Mouse (Mus musculus) WW6 (cell line): ENCODE measurements around the gene Gng7.
A peak's percentile ranks its signal among the peaks of the same experiment; 100 is the strongest.

ENCODE experiments used
- DNase-seq: peaks from one replicate; pipeline ENCODE4 v3.0.0-alpha.2; 2013; ENCODE audit warnings: low read depth, low spot score

The Gng7 gene

DNA sequence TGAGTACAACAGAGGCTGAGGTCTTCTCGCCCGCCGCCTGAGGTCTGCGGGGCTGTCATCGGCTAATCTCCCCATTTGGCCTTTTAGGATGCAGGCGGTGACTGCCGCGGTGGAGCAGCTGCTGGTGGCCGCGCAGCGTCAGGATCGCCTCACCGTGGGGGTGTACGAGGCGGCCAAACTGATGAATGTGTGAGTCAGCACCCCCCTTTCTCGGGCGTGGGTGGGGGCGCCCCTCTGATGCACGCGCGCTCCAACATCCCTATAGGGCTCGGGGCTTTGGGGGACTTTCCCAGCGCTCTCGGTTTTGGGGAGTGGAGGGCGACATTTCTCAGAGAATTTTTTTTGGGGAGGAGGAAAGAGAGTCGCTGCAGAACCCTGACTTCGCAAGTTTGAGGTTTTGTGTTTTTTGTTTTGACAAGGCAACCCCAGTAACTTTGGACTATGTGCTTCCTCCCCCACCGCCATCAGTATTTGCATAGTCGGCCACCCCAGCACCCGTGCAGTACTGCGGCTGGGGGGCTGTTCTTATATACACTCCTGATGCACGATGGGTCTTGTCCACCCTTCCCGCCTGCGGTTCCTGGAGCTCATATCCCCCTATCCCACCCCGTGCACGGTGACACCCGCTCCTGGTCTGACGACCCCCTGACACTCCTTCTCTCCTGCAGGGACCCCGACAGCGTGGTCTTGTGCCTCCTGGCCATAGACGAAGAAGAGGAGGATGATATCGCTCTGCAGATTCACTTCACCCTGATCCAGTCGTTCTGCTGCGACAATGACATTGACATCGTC lies 84.2 kb downstream of the Gng7 start:
- DNase-seq, result no peak

DNA sequence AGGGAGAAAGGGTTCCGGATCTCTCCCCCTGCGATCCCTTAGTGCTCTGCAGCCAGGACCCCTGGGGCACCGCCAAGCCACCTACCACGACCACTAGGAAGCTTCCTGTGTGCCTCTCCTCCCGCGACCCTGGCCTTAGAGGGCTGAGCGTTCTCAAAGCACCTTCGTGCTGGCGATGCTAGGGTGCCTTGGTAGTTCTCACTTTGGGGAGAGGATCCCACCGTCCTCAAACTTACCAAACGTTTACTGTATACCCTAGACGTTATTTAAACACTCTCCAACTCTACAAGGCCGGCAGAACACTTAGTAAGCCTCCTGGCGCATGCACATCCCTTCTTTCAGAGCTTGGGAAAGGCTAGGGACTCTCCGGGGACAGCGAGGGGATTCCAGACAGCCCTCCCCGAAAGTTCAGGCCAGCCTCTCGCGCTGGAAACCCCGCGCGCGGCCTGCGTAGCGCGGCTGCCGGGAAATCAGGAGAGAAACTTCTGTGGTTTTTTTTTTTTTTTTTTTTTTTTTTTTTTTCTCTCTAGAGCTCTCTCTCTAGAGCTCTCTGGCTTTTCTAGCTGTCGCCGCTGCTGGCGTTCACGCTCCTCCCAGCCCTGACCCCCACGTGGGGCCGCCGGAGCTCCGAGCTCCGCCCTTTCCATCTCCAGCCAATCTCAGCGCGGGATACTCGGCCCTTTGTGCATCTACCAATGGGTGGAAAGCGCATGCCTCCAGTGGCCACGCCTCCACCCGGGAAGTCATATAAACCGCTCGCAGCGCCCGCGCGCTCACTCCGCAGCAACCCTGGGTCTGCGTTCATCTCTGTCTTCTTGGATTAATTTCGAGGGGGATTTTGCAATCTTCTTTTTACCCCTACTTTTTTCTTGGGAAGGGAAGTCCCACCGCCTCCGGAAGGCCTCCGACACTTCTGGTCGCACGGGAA lies 85.2 kb downstream of the Gng7 start, which contains the start of gene Gadd45b:
Gene Gadd45b (plus strand): TSS at position 775 of the 928 bp plus-strand sequence.
- DNase-seq, result peak; percentile 92

DNA sequence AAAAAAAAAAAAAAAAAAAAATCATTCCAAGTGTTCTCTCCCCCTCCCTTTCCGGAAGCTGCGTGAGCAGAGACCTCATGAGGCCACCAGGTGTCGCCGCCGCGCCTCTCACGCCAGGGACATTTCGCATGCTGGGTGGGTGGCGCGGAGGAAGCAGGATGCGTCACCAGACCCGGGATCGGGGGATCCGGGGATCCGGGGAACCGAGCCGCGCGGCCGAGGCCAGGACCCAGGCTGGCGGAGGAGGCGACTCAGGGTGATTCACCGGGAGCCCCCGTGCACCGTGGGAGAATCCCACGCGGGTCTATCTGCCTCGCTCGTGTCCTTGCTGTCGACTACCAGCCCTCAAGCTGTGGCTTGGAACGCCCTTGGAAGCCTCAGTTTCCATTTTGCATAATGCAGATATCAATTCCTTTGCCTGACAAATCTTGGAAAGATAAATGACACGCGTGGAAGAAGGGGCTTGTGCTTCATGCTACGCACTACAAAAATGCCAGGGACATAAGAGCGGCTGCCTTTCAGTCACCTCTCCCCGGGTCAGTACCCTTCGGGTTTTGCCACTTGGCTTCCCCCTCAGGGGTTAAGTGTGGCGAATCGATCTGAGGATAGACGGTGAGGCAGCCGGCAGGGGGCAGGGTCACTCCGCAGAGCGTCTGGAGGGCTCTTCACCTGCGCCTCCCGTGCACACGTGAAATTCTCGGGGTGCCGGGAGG lies 86.0 kb downstream of the Gng7 start:
- peak; percentile 78 for DNase-seq

DNA sequence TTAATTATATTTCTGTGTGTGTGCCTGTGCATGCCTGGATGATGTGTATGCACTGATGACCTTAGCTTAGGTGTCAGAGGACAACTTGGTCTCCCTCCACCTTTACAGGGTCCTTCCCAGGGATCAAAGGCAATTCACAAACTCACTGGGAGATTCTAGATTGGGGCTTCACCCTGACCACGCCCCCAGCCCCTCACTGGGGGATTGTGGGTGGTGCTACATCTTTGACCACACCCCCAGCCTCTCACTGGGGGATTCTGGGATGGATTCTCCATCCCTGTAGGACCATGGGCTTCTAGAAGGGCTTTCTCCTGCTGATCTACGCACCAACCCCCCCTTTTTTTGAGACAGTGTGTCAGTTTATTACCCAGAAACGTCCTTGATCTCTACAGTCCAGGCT lies 89.3 kb downstream of the Gng7 start:
- DNase-seq, result no peak

DNA sequence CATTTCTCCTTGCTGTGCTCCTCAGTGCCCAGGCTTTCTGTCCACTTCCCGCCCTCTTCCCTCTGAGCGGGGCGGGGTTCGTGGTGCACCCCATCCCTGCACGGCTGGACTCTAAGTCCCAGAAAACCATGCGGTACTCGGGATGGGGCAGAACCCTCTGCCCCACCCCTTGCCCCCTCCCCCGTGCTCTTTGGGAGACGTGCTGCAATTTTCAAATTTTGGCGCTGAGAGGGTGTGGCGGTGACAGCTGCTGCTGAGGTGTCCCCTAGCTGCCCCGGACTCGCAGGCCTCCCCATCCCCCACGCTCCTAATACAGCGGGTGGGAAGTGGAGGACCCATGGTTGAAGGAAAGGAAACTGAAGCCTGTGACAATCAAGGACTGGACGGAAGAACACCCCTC lies 92.8 kb downstream of the Gng7 start:
- no peak for DNase-seq

DNA sequence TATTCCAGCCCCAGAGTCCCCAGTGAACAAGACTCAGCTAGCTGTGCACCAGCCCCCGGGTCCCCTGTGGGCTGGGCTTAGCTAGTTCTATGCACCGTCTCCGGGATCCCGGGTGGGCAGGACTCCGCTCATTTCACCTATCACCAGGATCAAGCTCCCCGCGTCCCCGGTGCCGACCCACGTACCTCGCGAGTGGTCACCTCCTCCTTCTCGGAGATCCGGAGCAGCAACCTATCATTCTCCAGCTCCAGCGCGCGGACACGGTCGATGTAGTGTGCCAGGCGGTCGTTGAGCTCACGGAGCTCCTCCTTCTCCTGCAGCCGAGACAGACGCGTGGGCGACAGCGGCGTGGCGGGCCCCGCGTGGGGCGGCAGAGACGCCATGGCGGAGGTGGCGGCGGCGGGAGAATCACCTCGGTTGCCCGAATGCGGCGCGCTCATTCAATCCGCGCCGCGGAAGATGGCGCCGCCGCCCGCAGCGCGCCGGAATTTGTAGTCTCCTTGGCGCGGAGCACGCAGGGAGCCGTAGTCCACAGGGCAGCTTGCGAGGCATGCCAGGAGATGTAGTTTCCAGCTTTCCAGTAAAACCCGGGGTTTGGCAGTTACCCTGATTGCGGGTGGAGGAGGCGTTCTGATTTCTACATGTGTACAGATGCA lies 96.8 kb downstream of the Gng7 start, which contains the start of gene Lmnb2:
Gene Lmnb2 (minus strand): TSS at position 467 of the 656 bp plus-strand sequence.
- no peak for DNase-seq

DNA sequence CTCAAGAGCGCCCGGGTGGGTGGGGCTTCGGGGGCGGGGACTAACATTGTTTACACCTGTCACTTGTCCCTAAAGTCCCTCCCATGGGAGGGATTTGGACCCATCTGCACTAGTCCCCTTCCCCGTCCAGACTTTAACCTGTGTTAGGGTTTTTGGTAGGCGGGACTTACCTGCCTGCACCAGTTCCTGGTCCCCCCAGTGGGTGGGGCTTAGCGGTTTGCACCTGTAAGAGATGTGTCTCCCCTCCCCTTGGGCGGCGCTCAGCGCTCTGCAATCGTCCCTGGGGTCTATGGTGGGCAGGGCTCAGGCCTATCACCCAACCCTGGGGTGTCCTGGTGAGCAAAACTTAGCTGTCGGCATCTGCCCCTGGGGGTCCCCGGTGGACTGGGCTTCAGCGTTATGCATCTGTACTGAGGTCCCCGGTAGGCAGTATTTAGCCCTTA lies 97.4 kb downstream of the Gng7 start:
- DNase-seq, result peak; percentile 76

DNA sequence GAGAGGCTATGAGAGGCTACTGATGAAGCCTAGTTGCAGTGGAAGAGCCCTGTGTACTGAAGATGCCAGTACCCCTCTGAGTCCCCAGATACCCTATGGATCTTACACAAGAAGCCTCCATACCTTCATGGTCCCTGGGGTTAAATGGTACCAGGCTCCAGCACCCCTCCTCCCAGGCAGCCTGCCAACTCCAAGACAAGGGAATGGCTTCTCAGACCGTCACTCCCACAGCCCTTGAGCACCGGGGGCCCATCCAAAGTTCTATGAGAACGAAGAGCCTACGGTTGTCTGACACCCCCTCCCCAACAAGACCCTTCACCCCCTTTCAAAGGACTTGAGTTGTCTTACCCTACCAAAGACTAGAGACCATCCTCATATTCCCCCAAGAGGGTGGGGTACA lies 99.0 kb downstream of the Gng7 start:
- no peak for DNase-seq

DNA sequence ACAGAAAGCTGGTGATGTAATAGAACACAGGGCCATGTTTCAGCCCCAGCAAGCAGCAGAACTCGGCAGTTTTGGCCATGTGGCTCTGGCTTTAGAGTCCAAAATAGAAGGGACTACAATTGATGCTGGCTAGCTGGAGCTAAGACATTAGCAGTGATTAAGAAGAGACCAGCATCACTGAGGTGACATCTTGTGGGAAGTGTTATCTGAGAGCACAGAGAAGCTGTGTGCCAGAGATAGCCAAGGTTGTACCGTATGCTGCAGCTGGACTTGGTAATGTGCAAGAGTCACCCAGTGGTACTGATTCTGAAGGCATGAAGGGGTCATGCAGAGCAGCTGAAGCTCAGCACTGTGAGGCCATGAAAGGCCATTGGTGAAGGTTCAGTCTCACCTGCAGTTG lies 99.5 kb downstream of the Gng7 start:
- DNase-seq, result no peak

DNA sequence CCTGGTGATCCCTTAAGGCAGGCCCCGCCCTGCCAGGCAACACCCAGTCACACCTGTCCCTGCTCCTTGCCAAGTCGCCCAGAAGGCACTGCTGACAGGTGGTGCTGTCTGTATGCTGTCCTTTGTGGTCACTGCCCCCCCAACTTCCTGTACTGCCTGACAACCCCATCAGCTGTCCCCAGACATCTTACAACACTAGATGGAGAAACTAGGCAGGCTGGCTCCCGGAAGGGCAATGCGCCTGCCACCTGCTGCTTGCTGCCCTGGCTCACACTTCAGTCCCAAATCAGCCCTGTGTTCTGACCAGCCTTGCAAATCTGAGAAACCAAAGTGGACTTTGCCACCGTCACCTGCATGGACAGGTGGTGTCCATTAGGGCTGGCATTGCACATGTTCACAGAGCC lies 100.5 kb downstream of the Gng7 start:
- DNase-seq, result no peak

DNA sequence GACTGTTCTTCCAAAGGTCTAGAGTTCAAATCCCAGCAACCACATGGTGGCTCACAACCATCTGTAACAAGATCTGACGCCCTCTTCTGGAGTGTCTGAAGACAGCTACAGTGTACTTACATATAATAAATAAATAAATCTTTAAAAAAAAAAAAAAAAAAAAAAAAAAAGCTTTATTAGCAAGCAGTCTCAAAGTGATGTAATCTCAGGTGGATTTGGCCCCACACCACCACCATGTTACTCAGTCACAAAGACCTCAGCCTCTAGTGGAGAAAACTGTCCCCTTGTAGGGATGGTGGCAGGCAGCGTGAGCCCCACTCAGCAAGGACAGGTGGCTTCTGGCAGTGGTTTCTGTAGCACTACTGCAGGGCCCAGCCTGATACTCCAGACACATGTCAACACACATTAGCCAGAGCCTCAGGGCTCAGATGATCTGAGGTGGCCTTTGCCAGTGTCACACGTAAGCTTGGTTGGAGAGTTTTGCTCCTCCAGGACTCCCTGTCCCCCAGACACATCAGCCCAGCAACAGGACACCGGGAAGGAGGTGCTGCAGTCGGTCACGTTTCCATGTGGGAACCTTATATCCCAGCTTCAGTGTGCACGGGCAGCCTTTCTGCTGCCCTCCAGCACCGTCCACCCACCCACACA lies 101.3 kb downstream of the Gng7 start:
- DNase-seq, result no peak

DNA sequence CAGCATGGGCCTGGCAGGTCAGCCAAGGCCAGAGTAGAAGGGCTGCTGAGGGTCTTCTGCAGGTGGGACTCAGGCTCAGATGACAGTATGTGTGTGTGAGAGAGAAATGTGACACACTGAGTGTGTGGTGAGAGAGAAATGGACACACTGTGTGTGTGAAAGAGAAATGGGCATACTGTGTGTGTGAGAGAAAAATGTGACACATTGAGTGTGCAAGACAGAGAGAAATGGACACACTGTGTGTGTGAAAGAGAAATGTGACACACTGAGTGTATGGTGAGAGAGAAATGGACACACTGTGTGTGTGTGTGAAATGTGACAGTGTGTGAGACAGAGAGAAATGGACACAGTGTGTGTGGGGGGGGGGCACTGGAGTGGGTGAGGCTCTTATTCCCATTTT lies 102.9 kb downstream of the Gng7 start:
- no peak for DNase-seq

DNA sequence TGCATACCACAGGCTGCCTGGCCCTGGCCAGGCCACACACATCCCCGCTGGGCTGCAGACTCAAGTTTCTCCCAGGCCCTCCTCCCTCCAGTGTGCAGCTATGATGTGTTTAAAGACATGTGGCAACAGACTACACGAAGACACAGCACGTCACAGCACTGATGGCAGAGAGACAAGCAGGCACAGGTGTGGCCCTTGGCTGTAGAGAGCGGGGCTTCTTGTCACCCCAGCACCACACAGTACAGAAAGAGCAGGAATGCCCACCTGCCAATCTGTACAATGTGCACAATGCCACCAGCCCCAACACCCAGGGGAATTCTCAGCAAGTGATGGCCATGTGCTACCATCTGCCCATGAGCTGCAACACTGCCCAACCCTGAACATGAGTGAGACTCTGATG lies 103.4 kb downstream of the Gng7 start:
- DNase-seq, result no peak

DNA sequence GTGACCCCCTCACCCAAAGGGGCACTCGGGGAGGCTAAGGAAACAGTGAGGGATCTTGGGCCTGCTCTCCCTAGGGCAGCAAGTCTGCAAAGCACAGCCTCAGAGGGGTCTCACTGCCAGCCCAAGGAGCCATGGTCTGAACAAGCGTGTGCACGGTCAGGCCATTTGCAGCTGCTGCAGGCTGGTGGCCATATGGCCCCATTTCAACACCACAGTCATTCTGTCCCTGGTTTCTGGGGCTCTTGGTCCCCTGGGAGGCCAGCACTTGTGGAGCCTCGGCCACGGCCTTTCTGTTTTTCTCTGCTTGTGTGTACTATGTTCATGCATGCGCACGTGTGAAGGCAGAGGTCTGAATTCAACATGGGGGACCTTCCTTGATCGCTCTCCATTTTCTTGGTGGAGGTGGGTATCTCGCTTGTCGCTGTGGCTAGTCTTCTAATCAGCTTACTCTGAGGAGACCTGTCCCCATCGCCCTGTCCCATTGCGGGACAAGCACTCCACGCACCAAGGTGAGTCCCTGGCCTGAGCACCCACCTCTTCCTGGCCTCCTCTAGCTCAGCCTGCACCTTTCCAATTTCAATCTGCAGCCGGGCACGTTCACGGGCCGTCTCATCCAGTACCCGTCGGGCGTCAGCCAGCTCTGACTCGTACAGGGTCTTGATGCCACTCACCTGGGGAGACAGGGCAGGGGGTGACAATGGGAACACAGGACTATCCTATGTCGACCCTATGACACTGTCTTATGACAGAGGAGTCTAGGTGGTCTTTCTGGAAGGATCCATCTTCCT lies 105.2 kb downstream of the Gng7 start:
- no peak for DNase-seq

DNA sequence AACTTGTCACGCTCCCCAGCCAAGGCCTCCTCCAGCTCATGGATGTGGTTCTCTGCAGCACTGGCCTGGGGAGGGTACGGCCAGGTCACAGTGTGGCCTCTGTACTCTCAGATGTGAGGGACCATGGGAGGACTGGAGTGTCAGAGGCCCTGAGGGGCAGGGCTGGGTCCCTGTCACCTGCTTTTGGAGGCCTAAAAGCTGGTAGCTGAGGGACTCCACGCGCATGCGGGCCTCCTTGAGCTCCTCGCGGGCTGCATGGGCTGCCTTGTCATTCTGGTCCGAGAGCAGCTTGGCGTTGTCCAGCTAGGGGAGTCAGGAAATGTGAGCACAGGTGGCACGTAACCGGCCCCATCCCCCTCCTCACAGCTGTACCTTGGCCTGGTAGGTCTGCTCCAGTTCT lies 110.0 kb downstream of the Gng7 start:
- no peak for DNase-seq

DNA sequence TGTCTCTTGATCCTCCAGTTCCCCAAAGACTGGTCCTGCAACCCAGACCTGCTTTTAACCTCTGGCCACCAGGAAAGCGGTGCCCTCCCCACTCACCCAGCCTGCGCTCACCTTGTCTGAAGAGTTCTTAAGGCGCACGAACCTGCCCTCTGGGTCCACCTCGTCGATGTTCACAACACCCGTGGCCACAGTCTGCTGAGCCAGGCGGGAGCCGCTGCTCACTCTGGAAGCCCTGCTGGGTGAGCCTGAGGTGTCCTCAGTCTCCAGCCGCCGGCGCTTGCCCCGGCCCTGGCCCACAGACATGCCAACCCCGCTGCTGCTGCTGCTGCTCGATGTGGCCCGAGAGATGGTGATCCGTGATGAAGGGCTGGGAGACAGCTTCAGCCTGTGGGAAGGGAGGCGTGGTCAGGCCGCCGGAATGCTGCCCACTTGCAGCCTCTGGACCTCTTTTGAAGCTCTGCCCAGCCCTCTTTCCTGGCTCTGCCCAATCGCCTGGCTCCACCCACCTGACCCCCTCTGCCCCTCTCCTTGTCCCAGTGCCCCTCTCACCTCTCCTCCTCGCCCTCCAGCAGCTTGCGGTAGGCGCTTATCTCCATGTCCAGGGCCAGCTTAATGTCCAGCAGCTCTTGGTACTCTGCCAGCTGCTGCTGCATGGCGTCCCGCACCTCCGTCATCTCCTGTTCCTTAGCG lies 110.6 kb downstream of the Gng7 start:
- no peak for DNase-seq

DNA sequence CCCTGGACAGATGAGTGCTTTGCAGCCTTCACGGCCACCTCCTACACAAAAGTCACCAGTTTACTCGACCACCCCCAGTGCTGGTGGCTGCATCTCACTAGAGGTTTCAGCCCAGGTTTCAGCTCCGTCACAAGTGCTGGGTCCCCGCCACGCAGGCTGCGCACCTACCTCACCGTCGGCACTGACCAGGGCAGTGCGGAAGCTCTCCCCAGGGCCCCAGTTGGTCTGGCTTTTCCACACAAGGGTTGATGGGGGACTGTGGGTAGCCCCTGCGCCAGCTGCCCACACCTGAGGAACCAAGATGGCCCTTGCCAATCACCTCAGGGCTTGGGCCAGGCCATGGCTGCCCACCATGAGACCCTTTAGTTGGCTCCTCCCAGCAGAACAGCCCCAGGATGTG lies 111.5 kb downstream of the Gng7 start:
- DNase-seq, result no peak

DNA sequence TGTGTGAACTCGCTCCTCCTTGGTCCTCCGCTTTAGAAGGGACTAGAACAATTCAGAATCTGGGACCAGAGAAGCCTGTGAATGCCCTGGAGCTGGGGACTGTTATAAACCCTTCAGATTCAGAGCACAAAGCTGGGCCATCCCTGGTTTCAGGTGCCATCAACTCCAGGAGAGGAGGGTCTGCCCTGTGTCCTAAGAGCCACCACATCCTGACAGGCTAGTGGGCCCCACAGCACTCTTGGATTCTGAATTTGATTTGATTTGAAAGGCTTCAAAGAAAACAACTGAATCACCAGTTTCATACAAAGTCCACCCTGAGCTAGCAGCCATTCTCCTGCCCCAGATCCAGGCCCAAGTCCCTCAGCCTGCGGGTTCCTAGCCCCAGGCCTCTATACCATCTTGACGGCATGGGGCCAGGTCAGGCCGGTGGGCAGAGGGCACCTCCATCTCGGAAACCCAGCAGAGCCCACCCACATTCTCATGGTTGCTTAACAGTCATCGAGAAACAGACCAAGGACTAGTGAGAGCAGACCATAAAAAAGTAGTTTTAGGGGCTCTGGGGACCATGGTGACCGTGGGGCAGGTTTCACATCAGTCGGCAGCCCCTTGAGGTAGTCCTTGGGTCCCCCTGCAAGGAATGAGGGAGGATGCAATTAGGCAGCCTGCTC lies 112.3 kb downstream of the Gng7 start:
- no peak for DNase-seq
